In the genomic region with DNA sequence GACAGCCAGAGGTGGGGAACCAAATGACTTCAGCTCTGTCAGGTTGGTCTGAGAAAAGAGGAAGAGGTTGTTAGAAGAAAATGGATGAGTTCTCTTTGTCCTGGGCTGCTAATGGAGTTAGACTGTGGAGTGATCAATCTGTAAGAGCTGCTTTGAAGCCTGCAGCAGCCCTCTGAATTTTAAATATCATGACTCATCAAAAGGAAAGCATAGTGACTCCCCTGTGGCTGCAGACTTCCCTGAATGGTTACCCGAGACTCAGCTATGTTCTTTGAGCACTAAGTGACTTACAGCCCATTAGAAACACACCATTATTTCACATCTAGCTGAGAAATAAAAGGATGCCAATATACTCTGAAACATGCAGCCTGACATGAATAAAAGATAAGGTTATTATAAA, we compare ENCODE assay signal across 17 mouse cellular contexts.
DNase-seq lines count a peak whose midpoint lies in the region; ATAC-seq and TF ChIP-seq lines count a peak whose summit lies in the region.
"Had no signal": no experiment of that assay in that cellular context is flagged by ENCODE, and none has a peak within 500 bp of the region (broad histone marks: within the 10 kb centered on the region; RNA-seq: fewer than 3 reads in every experiment).

No protein-coding gene starts in this region.

- TF ChIP-seq CTCF in CH12.LX (conservative IDR thresholded peaks at IDR 0.05 in 1 of 2, IDR thresholded peaks at IDR 0.05 in 1 of 2; ENCODE audit: low read depth in 2 of 2, low read length in 2 of 2) = no peak
- TF ChIP-seq CTCF in brain, embryonic 14.5 days (IDR thresholded peaks at IDR 0.05; ENCODE audit: borderline replicate concordance, extremely low read depth, insufficient read depth, insufficient read length) = no peak
- no peak for TF ChIP-seq CTCF in midbrain, postnatal 0 days (IDR thresholded peaks at IDR 0.05)

- no peak for TF ChIP-seq POLR2A in CH12.LX (IDR thresholded peaks at IDR 0.05; ENCODE audit: low read depth, low read length)
- no peak for TF ChIP-seq POLR2A in brain, embryonic 14.5 days (IDR thresholded peaks at IDR 0.05; ENCODE audit: borderline replicate concordance, extremely low read depth, insufficient read depth, insufficient read length, poor library complexity, severe bottlenecking)

- no peaks in the 10 kb centered on the region for H3K4me1 ChIP-seq in hindbrain, embryonic 12.5 days
- no peaks in the 10 kb centered on the region; the same call in 1 of the 2 replicates for H3K4me1 ChIP-seq in hindbrain, embryonic 10.5 days (replicated peaks)
- peaks cover 3 to 33% of the 10 kb centered on the region in 2 experiments for H3K4me1 ChIP-seq in CH12.LX (ENCODE audit: control insufficient read depth in 1 of 2, insufficient read depth in 2 of 2)
- no peaks in the 10 kb centered on the region for H3K4me1 ChIP-seq in midbrain, postnatal 0 days (ENCODE audit: insufficient read depth, low read length)
- H3K4me1 ChIP-seq: embryonic facial prominence, embryonic 13.5 days; heart, embryonic 10.5 days had no signal

- peak overlapping the region; percentile 40; the same call in 1 of the 2 replicates for H3K27ac ChIP-seq in hindbrain, embryonic 12.5 days
- no peak overlapping the region for H3K27ac ChIP-seq in hindbrain, embryonic 10.5 days
- no peak overlapping the region for H3K27ac ChIP-seq in CH12.LX (ENCODE audit: insufficient read depth, low read depth)
- peak overlapping the region; percentile 53 for H3K27ac ChIP-seq in midbrain, postnatal 0 days (ENCODE audit: low read depth, low read length)
- H3K27ac ChIP-seq: embryonic facial prominence, embryonic 13.5 days; heart, embryonic 10.5 days; kidney, postnatal 0 days had no signal

- H3K9ac ChIP-seq in hindbrain, embryonic 12.5 days = no peak overlapping the region
- no peak overlapping the region for H3K9ac ChIP-seq in CH12.LX (ENCODE audit: insufficient read depth, low read depth)
- H3K9ac ChIP-seq in midbrain, postnatal 0 days (replicated peaks; ENCODE audit: low read length, poor library complexity, severe bottlenecking) = no peak overlapping the region
- H3K9ac ChIP-seq: embryonic facial prominence, embryonic 13.5 days had no signal

- DNase-seq in hindbrain, embryonic 10.5 days (ENCODE audit: low spot score) = no peak
- peak; percentile 24 for DNase-seq in CH12.LX (ENCODE audit: extremely low read depth)
- DNase-seq in brain, embryonic 14.5 days (ENCODE audit: low read depth) = peak; percentile 71
- DNase-seq in midbrain, postnatal 0 days (ENCODE audit: low spot score) = no peak
- DNase-seq in spleen, postnatal 14 days (ENCODE audit: low spot score in 2 of 2) = no peak
- DNase-seq in testis, postnatal 14 days (ENCODE audit: low spot score) = no peak
- DNase-seq: adrenal gland, adult 2 months; cerebellum, adult 9-11 months; gastrocnemius, postnatal 25 days; kidney, adult 11 months; liver; thymus, postnatal 25 days had no signal

- no peaks in the 10 kb centered on the region for H3K36me3 ChIP-seq in hindbrain, embryonic 12.5 days
- no peaks in the 10 kb centered on the region for H3K36me3 ChIP-seq in hindbrain, embryonic 10.5 days
- H3K36me3 ChIP-seq in CH12.LX (replicated peaks in 1 of 2; ENCODE audit: control insufficient read depth in 1 of 2, insufficient read depth in 1 of 2, low read length in 1 of 2) = no peaks in the 10 kb centered on the region
- no peaks in the 10 kb centered on the region for H3K36me3 ChIP-seq in midbrain, postnatal 0 days (ENCODE audit: insufficient read depth, low read length)
- H3K36me3 ChIP-seq: embryonic facial prominence, embryonic 13.5 days; heart, embryonic 10.5 days had no signal

- no peaks in the 10 kb centered on the region for H3K27me3 ChIP-seq in hindbrain, embryonic 12.5 days
- H3K27me3 ChIP-seq in hindbrain, embryonic 10.5 days (ENCODE audit: insufficient read depth, poor library complexity, severe bottlenecking) = no peaks in the 10 kb centered on the region
- H3K27me3 ChIP-seq in CH12.LX (replicated peaks) = no peaks in the 10 kb centered on the region
- no peaks in the 10 kb centered on the region for H3K27me3 ChIP-seq in midbrain, postnatal 0 days (ENCODE audit: insufficient read depth, low read length)
- H3K27me3 ChIP-seq: embryonic facial prominence, embryonic 13.5 days had no signal

- WGBS in hindbrain, embryonic 12.5 days = 25% methylated on average over 1 of the region's 1 CpGs
- 49% methylated on average over 1 of the region's 1 CpGs for WGBS in hindbrain, embryonic 10.5 days
- WGBS in midbrain, postnatal 0 days = 22% methylated on average over 1 of the region's 1 CpGs

- TF ChIP-seq RAD21 in CH12.LX (IDR thresholded peaks at IDR 0.05; ENCODE audit: low read depth, low read length) = no peak

- ATAC-seq in hindbrain, embryonic 12.5 days (ENCODE audit: low FRiP score) = no peak
- ATAC-seq in midbrain, postnatal 0 days (ENCODE audit: low FRiP score) = no peak
- ATAC-seq: lung, postnatal 0 days had no signal

- TF ChIP-seq EP300 in CH12.LX (IDR thresholded peaks at IDR 0.05; ENCODE audit: low read length) = no peak

- in situ Hi-C loops in CH12.LX (cut with MboI; ENCODE audit: low pct_ligation_motif_present, low pct_unique_long_range_greater_than_20kb, low sequenced_read_pairs) = no loop called here

- dilution Hi-C loops in CH12.LX (cut with MboI; ENCODE audit: extremely low pct_ligation_motif_present, extremely low pct_unique_long_range_greater_than_20kb, low sequenced_read_pairs) = no loop called here

- no peaks in the 10 kb centered on the region for H3K9me3 ChIP-seq in hindbrain, embryonic 12.5 days (replicated peaks)
- H3K9me3 ChIP-seq in hindbrain, embryonic 10.5 days = no peaks in the 10 kb centered on the region
- H3K9me3 ChIP-seq in CH12.LX (replicated peaks; ENCODE audit: low read length) = no peaks in the 10 kb centered on the region
- H3K9me3 ChIP-seq in midbrain, postnatal 0 days (ENCODE audit: low read length) = no peaks in the 10 kb centered on the region
- H3K9me3 ChIP-seq: embryonic facial prominence, embryonic 13.5 days; heart, embryonic 10.5 days had no signal

- H3K79me2 ChIP-seq in CH12.LX (replicated peaks; ENCODE audit: control insufficient read depth, extremely low read depth, insufficient read depth, poor library complexity, severe bottlenecking) = no peaks in the 10 kb centered on the region

- no peak overlapping the region for H3K4me3 ChIP-seq in hindbrain, embryonic 12.5 days
- H3K4me3 ChIP-seq in hindbrain, embryonic 10.5 days = no peak overlapping the region
- H3K4me3 ChIP-seq in CH12.LX (replicated peaks in 1 of 3; ENCODE audit: low read depth in 2 of 3, low read length in 2 of 3, poor library complexity in 1 of 3) = no peak overlapping the region
- H3K4me3 ChIP-seq in midbrain, postnatal 0 days (ENCODE audit: low read depth, low read length) = no peak overlapping the region
- H3K4me3 ChIP-seq: embryonic facial prominence, embryonic 13.5 days; heart, embryonic 10.5 days had no signal

- H3K4me2 ChIP-seq in hindbrain, embryonic 12.5 days (replicated peaks) = no peak overlapping the region
- H3K4me2 ChIP-seq in CH12.LX (ENCODE audit: insufficient read depth, low read depth, poor library complexity, severe bottlenecking) = no peak overlapping the region
- H3K4me2 ChIP-seq in midbrain, postnatal 0 days (ENCODE audit: low read depth, low read length, poor library complexity, severe bottlenecking) = no peak overlapping the region
- H3K4me2 ChIP-seq: embryonic facial prominence, embryonic 13.5 days had no signal

TF ChIP-seq in CH12.LX, 34 proteins besides CTCF, POLR2A, EP300 and RAD21:
- TF ChIP-seq ZC3H11A (IDR thresholded peaks at IDR 0.05; ENCODE audit: low read depth, low read length) (no peak), SMC3 (IDR thresholded peaks at IDR 0.05; ENCODE audit: low read depth, low read length) (no peak), NELFE (IDR thresholded peaks at IDR 0.05; ENCODE audit: low read depth, low read length) (no peak), BHLHE40 (IDR thresholded peaks at IDR 0.05; ENCODE audit: low read depth, low read length) (no peak), MAZ (IDR thresholded peaks at IDR 0.05; ENCODE audit: low read depth, low read length) (no peak), POLR2AphosphoS2 (IDR thresholded peaks at IDR 0.05; ENCODE audit: low read depth, low read length) (no peak), ETS1 (conservative IDR thresholded peaks at IDR 0.05; ENCODE audit: low read depth, low read length) (no peak), ELF1 (IDR thresholded peaks at IDR 0.05; ENCODE audit: low read depth, low read length) (no peak), HCFC1 (IDR thresholded peaks at IDR 0.05; ENCODE audit: low read depth, low read length) (no peak), USF2 (conservative IDR thresholded peaks at IDR 0.05; ENCODE audit: low read depth, low read length) (no peak), ZMIZ1 (IDR thresholded peaks at IDR 0.05; ENCODE audit: low read depth, low read length) (no peak), KAT2A (IDR thresholded peaks at IDR 0.05; ENCODE audit: insufficient replicate concordance, low read length) (no peak), NRF1 (IDR thresholded peaks at IDR 0.05; ENCODE audit: low read depth, low read length) (no peak), ZNF384 (IDR thresholded peaks at IDR 0.05; ENCODE audit: low read depth, low read length) (no peak), CHD1 (IDR thresholded peaks at IDR 0.05; ENCODE audit: low read depth, low read length) (no peak), PAX5 (IDR thresholded peaks at IDR 0.05; ENCODE audit: low read length) (no peak), USF1 (IDR thresholded peaks at IDR 0.05; ENCODE audit: low read depth, low read length) (no peak), GABPA (IDR thresholded peaks at IDR 0.05; ENCODE audit: insufficient replicate concordance, low read depth, low read length) (no peak)

Comparison
In these comparisons a context has a peak if more than half of its experiments do, and no peak if none do; other contexts are left out.
1. H3K27ac ChIP-seq: peak in hindbrain, embryonic 12.5 days (single experiment) and midbrain, postnatal 0 days (single experiment); none in hindbrain, embryonic 10.5 days (single experiment) and CH12.LX (single experiment).
2. DNase-seq: peak in CH12.LX (single experiment) and brain, embryonic 14.5 days (single experiment); none in hindbrain, embryonic 10.5 days (single experiment), midbrain, postnatal 0 days (single experiment), spleen, postnatal 14 days (0 of 2) and testis, postnatal 14 days (single experiment).